25 mouse cellular contexts compared by ENCODE assay signal in the genomic region with DNA sequence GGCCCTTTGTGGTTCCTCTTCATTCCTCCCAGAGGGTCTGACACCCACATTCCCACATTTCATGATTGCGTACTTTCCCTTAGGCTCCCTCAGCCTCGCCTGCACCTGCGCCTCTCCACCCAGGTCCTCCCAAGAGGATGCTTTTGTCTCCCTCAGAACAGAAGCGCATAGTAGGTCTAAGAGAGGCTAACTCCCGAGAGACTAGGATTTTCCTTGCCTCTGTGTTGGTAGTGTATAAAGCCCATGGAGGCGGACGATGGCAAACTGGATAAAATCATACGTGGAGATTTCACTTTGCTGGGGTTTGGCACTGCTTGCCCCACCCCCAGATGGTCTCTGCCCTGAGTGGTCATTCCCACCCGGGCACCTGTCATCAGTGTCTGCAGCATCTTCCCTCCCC.
"Had no signal": no experiment of that assay in that cellular context is flagged by ENCODE, and none has a peak within 500 bp of the region (broad histone marks: within the 10 kb centered on the region; RNA-seq: fewer than 3 reads in every experiment).

No protein-coding gene starts in this region.

- H3K4me2 ChIP-seq: embryonic facial prominence, embryonic 12.5 days; embryonic facial prominence, embryonic 13.5 days; embryonic facial prominence, embryonic 15.5 days; forebrain, embryonic 12.5 days; forebrain, embryonic 13.5 days; forebrain, embryonic 15.5 days had no signal

- H3K9ac ChIP-seq: embryonic facial prominence, embryonic 12.5 days; embryonic facial prominence, embryonic 13.5 days; embryonic facial prominence, embryonic 15.5 days; forebrain, embryonic 12.5 days; forebrain, embryonic 13.5 days; forebrain, embryonic 15.5 days; forebrain, postnatal 0 days had no signal

- H3K27me3 ChIP-seq: embryonic facial prominence, embryonic 12.5 days; embryonic facial prominence, embryonic 13.5 days; embryonic facial prominence, embryonic 15.5 days; forebrain, embryonic 12.5 days; forebrain, embryonic 13.5 days; forebrain, embryonic 15.5 days had no signal

- H3K4me3 ChIP-seq: embryonic facial prominence, embryonic 10.5 days; embryonic facial prominence, embryonic 12.5 days; embryonic facial prominence, embryonic 13.5 days; embryonic facial prominence, embryonic 15.5 days; erythroblast, embryonic 14.5 days; forebrain, embryonic 10.5 days; forebrain, embryonic 12.5 days; forebrain, embryonic 13.5 days; forebrain, embryonic 15.5 days; gastrocnemius, adult 2 months; heart, adult 2 months; heart, embryonic 10.5 days had no signal

- H3K27ac ChIP-seq: embryonic facial prominence, embryonic 10.5 days; embryonic facial prominence, embryonic 12.5 days; embryonic facial prominence, embryonic 13.5 days; embryonic facial prominence, embryonic 15.5 days; forebrain, embryonic 10.5 days; forebrain, embryonic 12.5 days; forebrain, embryonic 13.5 days; forebrain, embryonic 15.5 days; gastrocnemius, adult 2 months; heart, adult 2 months; heart, embryonic 10.5 days had no signal

- H3K36me3 ChIP-seq: embryonic facial prominence, embryonic 10.5 days; embryonic facial prominence, embryonic 12.5 days; embryonic facial prominence, embryonic 13.5 days; embryonic facial prominence, embryonic 15.5 days; forebrain, embryonic 10.5 days; forebrain, embryonic 12.5 days; forebrain, embryonic 15.5 days; heart, embryonic 10.5 days had no signal

- H3K9me3 ChIP-seq: embryonic facial prominence, embryonic 10.5 days; embryonic facial prominence, embryonic 12.5 days; embryonic facial prominence, embryonic 13.5 days; embryonic facial prominence, embryonic 15.5 days; forebrain, embryonic 10.5 days; forebrain, embryonic 12.5 days; forebrain, embryonic 13.5 days; forebrain, embryonic 15.5 days; heart, embryonic 10.5 days had no signal

- DNase-seq: cerebellum, adult 9-10 months; cerebellum, adult 9-11 months; cerebellum, postnatal 10 days; cerebellum, postnatal 14 days; cerebellum, postnatal 25 days; cerebellum, postnatal 36 days; embryo, embryonic 11 days; forebrain, postnatal 0 days; gastrocnemius, adult 2 months; gastrocnemius, postnatal 10 days; gastrocnemius, postnatal 14 days; gastrocnemius, postnatal 25 days; gastrocnemius, postnatal 36 days; heart, adult 18-20 months; heart, adult 2 months had no signal

- H3K4me1 ChIP-seq: forebrain, embryonic 12.5 days; forebrain, embryonic 13.5 days had no signal
